ENCODE assay signal across 9 mouse cellular contexts in the genomic region with DNA sequence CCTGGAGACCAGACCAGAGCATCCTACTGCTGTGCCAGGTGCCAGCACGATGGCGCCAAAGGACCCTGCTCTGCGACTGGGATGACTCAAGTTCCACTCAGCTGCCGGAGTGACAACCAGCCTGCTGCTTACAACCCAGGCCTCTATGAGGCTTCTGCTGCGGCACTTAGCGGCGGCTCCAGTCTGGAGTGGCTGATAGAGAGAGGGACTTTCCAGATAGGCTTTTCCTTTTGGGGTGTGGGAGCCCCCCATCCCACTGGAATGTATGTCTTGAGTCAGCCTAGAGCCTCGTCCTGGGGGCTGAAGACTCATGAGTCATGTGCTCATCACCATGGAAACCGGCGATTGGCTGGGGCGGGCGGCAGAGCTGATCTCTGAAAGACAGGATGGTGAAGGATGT.
DNase-seq lines count a peak whose midpoint lies in the region; ATAC-seq and TF ChIP-seq lines count a peak whose summit lies in the region.
"Had no signal": no experiment of that assay in that cellular context is flagged by ENCODE, and none has a peak within 500 bp of the region (broad histone marks: within the 10 kb centered on the region; RNA-seq: fewer than 3 reads in every experiment).

No protein-coding gene starts in this region.

- no peak overlapping the region for H3K9ac ChIP-seq in forebrain, embryonic 11.5 days (ENCODE audit: low read length)
- H3K9ac ChIP-seq in forebrain, embryonic 14.5 days (ENCODE audit: low read length) = no peak overlapping the region
- H3K9ac ChIP-seq in liver, embryonic 11.5 days (ENCODE audit: low read depth, low read length) = no peak overlapping the region

- 0 out of 2 replicates have a peak overlapping the region, but pooled peaks have one; percentile 26 for H3K27ac ChIP-seq in forebrain, embryonic 10.5 days
- no peak overlapping the region for H3K27ac ChIP-seq in forebrain, embryonic 11.5 days (ENCODE audit: low read depth, low read length)
- H3K27ac ChIP-seq in forebrain, embryonic 14.5 days (ENCODE audit: low read depth, low read length) = peak overlapping the region; percentile 29; the same call in 1 of the 2 replicates
- peak overlapping the region; percentile 39 for H3K27ac ChIP-seq in olfactory bulb, adult 2 months (ENCODE audit: insufficient read depth, low read depth, low read length)
- H3K27ac ChIP-seq in liver, embryonic 11.5 days (ENCODE audit: low read depth, low read length) = no peak overlapping the region

- H3K36me3 ChIP-seq in forebrain, embryonic 10.5 days (replicated peaks) = peaks cover 2% of the 10 kb centered on the region; the same call in 1 of the 2 replicates
- H3K36me3 ChIP-seq in forebrain, embryonic 11.5 days (ENCODE audit: control insufficient read depth, insufficient read depth, low read length) = no peaks in the 10 kb centered on the region
- no peaks in the 10 kb centered on the region for H3K36me3 ChIP-seq in forebrain, embryonic 14.5 days (ENCODE audit: control insufficient read depth, insufficient read depth, low read length)
- no peaks in the 10 kb centered on the region for H3K36me3 ChIP-seq in liver, embryonic 11.5 days (ENCODE audit: control insufficient read depth, insufficient read depth, low read length)

- no peak for TF ChIP-seq CTCF in olfactory bulb, adult 2 months (IDR thresholded peaks at IDR 0.05; ENCODE audit: insufficient read depth, low read depth, low read length)

- no peak for TF ChIP-seq POLR2A in olfactory bulb, adult 2 months (IDR thresholded peaks at IDR 0.05; ENCODE audit: insufficient read depth, low read depth, low read length)

- peaks cover 47% of the 10 kb centered on the region for H3K4me1 ChIP-seq in forebrain, embryonic 10.5 days
- peaks cover 7% of the 10 kb centered on the region; the same call in 1 of the 2 replicates for H3K4me1 ChIP-seq in forebrain, embryonic 11.5 days (replicated peaks; ENCODE audit: control insufficient read depth, insufficient read depth, low read length)
- peaks cover 22% of the 10 kb centered on the region for H3K4me1 ChIP-seq in forebrain, embryonic 14.5 days (ENCODE audit: control insufficient read depth, insufficient read depth, low read length)
- peaks cover 73% of the 10 kb centered on the region for H3K4me1 ChIP-seq in olfactory bulb, adult 2 months (ENCODE audit: control insufficient read depth, insufficient read depth, low read length)
- peaks cover 43% of the 10 kb centered on the region for H3K4me1 ChIP-seq in liver, embryonic 11.5 days (replicated peaks; ENCODE audit: control insufficient read depth, insufficient read depth, low read length)

- H3K4me3 ChIP-seq in forebrain, embryonic 10.5 days = no peak overlapping the region
- no peak overlapping the region for H3K4me3 ChIP-seq in forebrain, embryonic 11.5 days (ENCODE audit: low read depth, low read length)
- no peak overlapping the region for H3K4me3 ChIP-seq in forebrain, embryonic 14.5 days (ENCODE audit: low read depth, low read length)
- no peak overlapping the region for H3K4me3 ChIP-seq in olfactory bulb, adult 2 months (ENCODE audit: insufficient read depth, low read depth, low read length)
- no peak overlapping the region for H3K4me3 ChIP-seq in liver, embryonic 11.5 days (ENCODE audit: low read depth, low read length)
- H3K4me3 ChIP-seq: myocyte had no signal

- ATAC-seq in forebrain, embryonic 11.5 days (replicated peaks; ENCODE audit: low FRiP score) = no peak
- ATAC-seq in forebrain, embryonic 14.5 days = peak; percentile 47; the same call in 1 of the 2 replicates
- no peak for ATAC-seq in CD4-positive, CD25-positive, alpha-beta regulatory T cell, adult 4 months
- ATAC-seq in liver, embryonic 11.5 days (replicated peaks; ENCODE audit: low FRiP score) = no peak

- 77% methylated on average over 12 of the region's 12 CpGs for WGBS in forebrain, embryonic 10.5 days
- WGBS in forebrain, embryonic 11.5 days = 72% methylated on average over 12 of the region's 12 CpGs
- WGBS in forebrain, embryonic 14.5 days = 64% methylated on average over 12 of the region's 12 CpGs
- WGBS in olfactory bulb, adult 2 months = 29% methylated on average over 12 of the region's 12 CpGs
- 84% methylated on average over 12 of the region's 12 CpGs for WGBS in liver, embryonic 11.5 days

- no peak overlapping the region for H3K4me2 ChIP-seq in forebrain, embryonic 11.5 days (ENCODE audit: low read depth, low read length, severe bottlenecking)
- no peak overlapping the region for H3K4me2 ChIP-seq in forebrain, embryonic 14.5 days (ENCODE audit: low read length)
- no peak overlapping the region for H3K4me2 ChIP-seq in liver, embryonic 11.5 days

- no peaks in the 10 kb centered on the region for H3K9me3 ChIP-seq in forebrain, embryonic 10.5 days
- no peaks in the 10 kb centered on the region for H3K9me3 ChIP-seq in forebrain, embryonic 11.5 days (ENCODE audit: control insufficient read depth, low read length)
- no peaks in the 10 kb centered on the region for H3K9me3 ChIP-seq in forebrain, embryonic 14.5 days (replicated peaks; ENCODE audit: control insufficient read depth, low read length)
- no peaks in the 10 kb centered on the region for H3K9me3 ChIP-seq in liver, embryonic 11.5 days (ENCODE audit: control insufficient read depth, low read length)

- DNase-seq in forebrain, embryonic 10.5 days (ENCODE audit: extremely low spot score, low spot score) = no peak
- DNase-seq in forebrain, embryonic 11.5 days (ENCODE audit: low spot score) = no peak
- DNase-seq in forebrain, embryonic 14.5 days (ENCODE audit: low spot score) = peak; percentile 70
- peak; percentile 39 to 43 for DNase-seq in layer of hippocampus, postnatal 25 days (ENCODE audit: extremely low spot score in 1 of 2, low spot score in 1 of 2)
- DNase-seq in spleen, postnatal 14 days (ENCODE audit: low spot score in 2 of 2) = no peak
- DNase-seq in liver, embryonic 11.5 days (ENCODE audit: low spot score) = no peak

- no peaks in the 10 kb centered on the region for H3K27me3 ChIP-seq in forebrain, embryonic 10.5 days (ENCODE audit: poor library complexity, severe bottlenecking)
- no peaks in the 10 kb centered on the region for H3K27me3 ChIP-seq in forebrain, embryonic 11.5 days (ENCODE audit: control insufficient read depth, insufficient read depth, low read length)
- H3K27me3 ChIP-seq in forebrain, embryonic 14.5 days (replicated peaks; ENCODE audit: control insufficient read depth, insufficient read depth, low read length) = no peaks in the 10 kb centered on the region
- H3K27me3 ChIP-seq in liver, embryonic 11.5 days (replicated peaks; ENCODE audit: control insufficient read depth, insufficient read depth, low read length) = no peaks in the 10 kb centered on the region

Comparison
In these comparisons a context has a peak if more than half of its experiments do, and no peak if none do; other contexts are left out.
1. DNase-seq: peak in forebrain, embryonic 14.5 days (single experiment) and layer of hippocampus, postnatal 25 days (2 of 2); none in forebrain, embryonic 10.5 days (single experiment), forebrain, embryonic 11.5 days (single experiment), spleen, postnatal 14 days (0 of 2) and liver, embryonic 11.5 days (single experiment).
2. H3K27ac ChIP-seq: peak in forebrain, embryonic 10.5 days (single experiment), forebrain, embryonic 14.5 days (single experiment) and olfactory bulb, adult 2 months (single experiment); none in forebrain, embryonic 11.5 days (single experiment) and liver, embryonic 11.5 days (single experiment).